Mouse (Mus musculus): ENCODE data around the gene Rnf151.
A peak's percentile ranks its signal among the peaks of the same experiment; 100 is the strongest.
"Not testable (repeated sequence)": the region's sequence is repeated elsewhere in the genome, so short reads cannot be mapped to it uniquely, and the experiment has no call there.

The Rnf151 gene

DNA sequence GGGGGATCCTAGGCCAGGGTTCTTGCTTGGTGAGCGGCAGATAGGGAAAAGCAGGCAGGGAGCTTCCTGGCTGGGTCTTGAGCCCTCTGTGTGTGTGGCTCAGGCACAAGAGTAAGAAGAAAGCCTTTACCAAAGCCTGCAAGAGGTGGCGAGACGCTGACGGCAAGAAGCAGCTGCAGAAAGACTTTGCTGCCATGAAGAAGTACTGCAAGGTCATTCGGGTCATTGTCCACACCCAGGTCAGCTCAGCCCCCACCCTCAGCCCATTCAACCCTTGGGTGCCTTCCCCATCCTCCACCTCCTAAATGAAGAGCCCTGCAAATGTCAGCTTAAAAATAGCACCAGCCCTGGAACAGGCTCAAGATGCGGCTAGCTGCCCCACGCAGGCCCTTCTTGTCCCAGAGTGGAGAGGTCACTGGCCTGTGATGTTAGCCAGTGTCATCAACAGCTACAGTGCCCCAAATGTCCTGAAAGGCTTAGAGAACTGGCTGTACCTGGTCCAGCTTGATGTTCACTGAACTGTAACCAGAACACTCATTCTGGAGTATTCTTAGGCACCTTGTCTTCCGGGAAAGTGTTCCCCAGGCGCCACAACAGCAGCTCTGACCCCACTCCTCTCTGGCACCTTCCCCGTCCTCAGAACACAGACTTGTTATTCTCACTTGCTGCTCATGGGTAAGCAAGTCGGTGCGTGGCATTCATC, 14.5 kb upstream of the Rnf151 start:
- no peak for DNase-seq (ENCODE audit: low spot score in 2 of 2)

- no peak for DNase-seq (ENCODE audit: low spot score in 2 of 2)
These were observed 12.9 kb upstream of the Rnf151 start for GRCm38 (mm10) chr17:24730787-24731186.

DNA sequence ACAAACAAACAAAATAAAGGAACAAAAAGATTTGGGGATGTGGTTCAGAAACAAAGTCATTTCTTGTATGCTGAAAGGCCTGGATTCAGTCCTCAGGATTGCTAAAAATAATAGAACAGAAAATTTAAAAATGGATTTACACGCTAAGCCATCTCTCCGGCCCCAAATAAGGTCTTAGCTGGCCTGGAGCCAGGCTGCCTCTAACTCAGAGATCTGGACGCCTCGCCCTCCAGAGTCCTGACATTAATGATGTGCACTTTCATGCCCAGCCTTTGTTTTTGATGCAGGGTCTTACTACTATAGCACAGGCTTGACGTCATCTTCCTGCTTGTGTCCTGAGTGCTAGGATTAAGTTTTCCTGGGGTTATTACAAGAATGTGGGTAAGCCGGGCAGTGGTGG, 11.2 kb upstream of the Rnf151 start:
- no peak for DNase-seq (ENCODE audit: low spot score in 2 of 2)

DNA sequence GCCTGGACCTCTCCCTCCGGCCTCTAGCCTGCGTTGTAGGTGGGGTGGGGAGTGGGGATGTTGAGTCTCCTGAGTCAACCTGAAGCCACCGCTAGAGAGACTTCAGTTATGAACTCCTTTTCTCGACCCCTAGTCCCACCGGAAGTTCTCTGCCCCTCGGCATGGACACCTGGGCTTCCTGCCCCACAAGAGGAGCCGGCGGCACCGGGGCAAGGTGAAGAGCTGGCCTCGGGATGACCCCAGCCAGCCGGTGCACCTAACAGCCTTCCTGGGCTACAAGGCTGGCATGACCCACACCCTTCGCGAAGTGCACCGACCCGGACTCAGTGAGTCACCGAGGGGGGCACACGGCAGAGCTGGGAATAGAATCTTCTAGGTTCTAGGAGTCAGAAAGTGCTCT, 10.3 kb upstream of the Rnf151 start:
- no peak for DNase-seq (ENCODE audit: low spot score in 2 of 2)

DNA sequence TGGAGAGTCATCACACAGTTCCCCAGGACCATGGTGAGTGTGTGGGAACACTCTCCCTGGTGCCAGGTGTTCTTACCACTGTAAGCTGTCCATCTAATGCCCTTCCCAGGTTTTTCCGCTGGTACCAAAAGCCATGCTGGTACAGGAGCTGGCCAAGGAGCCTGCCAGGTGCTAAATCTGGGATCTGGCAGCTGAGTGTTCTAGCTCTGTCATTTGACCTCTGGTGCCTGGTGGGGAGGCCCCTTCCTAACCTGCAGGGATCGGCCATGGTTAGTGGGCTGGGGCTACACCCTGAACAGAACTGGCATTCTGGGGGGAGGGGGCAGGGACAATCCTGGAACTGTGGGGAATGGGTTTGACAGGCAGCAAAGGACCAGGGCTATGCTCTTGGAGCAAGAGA, 9.8 kb upstream of the Rnf151 start, which contains the start of gene Rpl3l:
Gene Rpl3l, plus strand, starts transcription at position 203 of the 400 bp plus-strand sequence.
- no peak for DNase-seq (ENCODE audit: low spot score in 2 of 2)

GRCm38 (mm10) chr17:24725637-24726390, 8.0 kb upstream of the Rnf151 start:
- DNase-seq (ENCODE audit: low spot score in 2 of 2) = no peak

DNA sequence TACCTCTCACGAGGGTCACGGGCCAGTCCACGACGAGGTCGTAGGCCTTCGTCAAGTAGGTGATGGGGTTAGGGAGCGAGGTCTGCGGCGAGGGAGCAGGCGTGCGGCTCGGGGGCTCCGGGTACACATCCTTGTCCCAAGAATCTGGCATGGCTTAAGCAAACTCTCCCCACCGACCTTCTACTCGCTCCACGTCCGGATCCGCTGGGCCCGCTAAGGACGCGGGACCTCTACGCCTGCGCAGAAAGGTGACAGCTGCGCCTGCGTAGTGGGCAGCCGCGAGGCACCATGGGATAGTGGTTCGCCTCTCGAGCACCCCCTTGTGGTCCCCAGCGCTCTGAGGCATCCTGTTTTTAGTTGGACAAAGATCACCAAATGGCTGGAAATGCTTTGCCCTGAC, 6.3 kb upstream of the Rnf151 start, which contains the start of gene Ndufb10:
Gene Ndufb10, minus strand, starts transcription at position 295 of the 400 bp plus-strand sequence.
- peak; percentile 84 to 97 for DNase-seq (ENCODE audit: low spot score in 2 of 2)

GRCm38 (mm10) chr17:24723881-24724180, 6.0 kb upstream of the Rnf151 start:
- no peak for DNase-seq (ENCODE audit: low spot score in 2 of 2)

DNA sequence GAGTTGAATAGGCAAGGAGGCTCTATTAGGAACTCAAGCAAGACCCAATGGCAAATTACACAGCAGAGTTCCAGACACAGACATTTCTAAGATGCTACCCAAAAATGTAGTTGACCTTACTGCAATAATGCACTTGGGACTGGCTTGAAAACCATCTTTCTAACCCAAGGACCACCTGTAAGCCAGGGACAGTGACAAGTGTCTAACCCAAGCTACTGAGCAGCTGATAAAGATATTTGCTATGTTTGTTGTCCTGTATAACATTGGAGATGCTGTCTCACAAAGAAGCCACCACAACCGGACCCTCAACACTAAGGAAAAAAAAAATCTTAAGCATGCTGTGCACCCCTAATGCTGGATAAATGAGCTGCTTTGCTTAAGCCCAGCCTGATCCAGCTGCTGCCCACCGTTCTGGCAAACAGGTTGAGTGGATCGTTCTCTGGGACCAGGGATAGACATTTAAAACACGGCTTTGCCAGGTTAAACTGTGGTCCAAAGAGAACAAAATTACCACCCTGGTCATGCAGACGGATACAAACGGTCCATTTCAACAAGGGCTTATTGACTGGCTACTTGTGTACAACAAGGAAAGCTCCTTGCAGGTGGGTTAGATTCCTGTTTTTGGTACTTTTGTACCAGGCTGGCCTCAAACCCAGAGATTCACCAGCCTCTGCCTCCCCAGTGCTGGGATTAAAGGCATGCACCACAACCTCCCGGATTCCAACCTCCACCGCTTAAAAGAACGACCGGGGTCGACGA, 5.4 kb upstream of the Rnf151 start:
- no peak for DNase-seq (ENCODE audit: low spot score in 2 of 2)

DNA sequence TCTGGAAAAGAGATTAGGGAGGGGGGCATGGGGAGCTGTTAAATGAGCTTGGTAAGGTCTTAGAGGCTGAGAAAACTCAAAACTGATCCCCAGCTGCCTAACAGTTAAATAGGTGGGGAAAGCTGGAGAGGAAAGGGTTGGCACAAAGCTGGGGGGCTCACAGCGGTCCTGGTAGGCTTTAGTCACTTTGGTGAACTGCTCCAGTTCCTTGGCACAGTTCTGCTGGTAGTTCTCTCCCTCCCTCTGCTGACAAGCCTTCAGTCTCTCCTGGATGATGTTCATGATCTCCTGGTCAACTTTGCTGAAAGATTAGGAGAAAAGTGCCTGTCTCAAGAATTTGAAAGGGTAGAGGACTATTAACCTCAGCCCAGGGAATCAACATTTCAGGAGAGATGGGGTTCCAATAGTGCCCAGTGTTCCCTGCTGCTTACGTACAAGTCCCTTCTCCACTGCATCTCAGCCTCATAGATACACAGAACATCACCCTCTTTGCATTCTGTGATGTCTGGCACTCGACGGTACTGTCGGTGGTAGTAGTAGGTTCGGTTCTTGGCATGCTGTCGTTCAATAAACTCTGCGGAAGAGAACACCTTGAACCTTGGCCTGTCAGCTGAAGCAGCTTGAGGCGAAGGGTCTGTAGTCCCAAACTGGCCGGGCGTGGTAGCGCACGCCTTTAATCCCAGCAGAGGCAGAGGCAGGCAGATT, 4.5 kb upstream of the Rnf151 start:
- DNase-seq (ENCODE audit: low spot score in 2 of 2) = no peak

GRCm38 (mm10) chr17:24721383-24721955, 3.6 kb upstream of the Rnf151 start:
- DNase-seq (ENCODE audit: low spot score in 2 of 2) = not testable (repeated sequence)

DNA sequence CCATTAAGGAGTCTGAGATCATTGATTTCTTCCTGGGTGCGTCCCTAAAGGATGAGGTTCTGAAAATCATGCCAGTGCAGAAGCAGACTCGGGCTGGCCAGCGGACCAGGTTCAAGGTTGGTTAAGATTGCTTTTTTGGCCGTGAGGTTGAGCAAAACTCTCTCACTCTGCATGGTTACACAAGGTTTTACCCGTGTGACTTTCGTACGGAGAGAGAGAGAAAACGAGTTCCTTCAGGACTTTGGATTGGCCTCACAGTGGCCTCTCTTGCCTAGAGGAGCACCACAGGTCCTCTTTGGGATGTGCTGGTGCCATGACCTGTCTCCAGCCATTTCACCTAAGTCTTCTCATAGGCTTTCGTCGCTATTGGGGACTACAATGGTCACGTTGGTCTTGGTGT, 2.8 kb upstream of the Rnf151 start:
- DNase-seq (ENCODE audit: low spot score in 2 of 2) = not testable (repeated sequence)

DNA sequence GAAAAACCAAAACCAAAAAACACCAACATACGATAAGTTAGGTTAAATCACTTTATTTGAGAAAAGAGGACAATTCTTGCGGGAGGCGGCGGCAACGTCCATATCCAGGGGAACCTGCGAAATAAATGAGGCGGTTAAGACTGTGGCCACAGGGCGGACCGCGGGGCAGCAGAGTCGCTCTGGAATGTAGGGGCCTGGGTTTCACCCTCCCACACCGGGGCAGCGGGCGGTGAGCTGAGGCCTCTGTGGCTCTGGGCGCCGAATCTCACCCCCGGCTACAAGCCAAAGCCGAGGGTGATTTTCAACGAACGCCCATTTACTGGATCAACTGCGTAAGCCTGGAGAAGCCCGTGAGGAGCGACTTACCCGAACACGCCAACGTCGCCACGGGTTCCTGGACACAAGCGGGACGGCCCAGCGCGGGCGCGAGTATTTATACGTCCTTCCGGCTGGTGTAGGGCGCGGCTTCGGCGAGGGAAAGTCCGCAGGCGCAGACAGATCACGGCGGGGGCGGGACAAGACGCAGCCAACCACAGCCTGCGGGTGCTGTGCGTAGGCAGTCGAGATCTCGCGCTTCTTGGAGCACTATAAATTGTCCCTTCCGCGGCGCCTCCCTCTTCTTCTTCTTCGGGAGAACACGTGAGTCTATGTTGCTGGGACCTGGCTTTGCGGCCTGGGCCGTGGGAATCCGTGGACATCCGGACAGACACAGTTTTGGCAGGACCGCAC, 1.8 kb upstream of the Rnf151 start:
- peak; percentile 97 to 99 for DNase-seq (ENCODE audit: low spot score in 2 of 2)

DNA sequence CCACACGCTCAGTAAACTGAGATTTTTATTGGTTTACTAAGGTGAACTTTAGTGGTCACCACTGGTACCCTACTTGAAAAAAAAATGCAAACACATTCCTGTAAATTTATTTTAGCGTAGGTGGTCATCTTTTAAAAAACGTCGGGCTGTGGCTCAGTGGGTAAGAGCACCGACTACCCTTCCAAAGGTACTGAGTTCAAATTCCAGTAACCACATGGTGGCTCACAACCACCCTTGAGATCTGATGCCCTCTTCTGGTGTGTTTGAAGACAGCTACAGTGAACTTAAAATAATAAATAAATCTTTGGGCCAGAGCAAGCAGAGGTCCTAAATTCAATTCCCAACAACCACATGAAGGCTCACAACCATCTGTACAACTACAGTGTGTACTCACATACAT, 1.1 kb upstream of the Rnf151 start:
- not testable (repeated sequence) for DNase-seq (ENCODE audit: low spot score in 2 of 2)

GRCm38 (mm10) chr17:24716166-24716682, 1.6 kb downstream of the Rnf151 start:
- DNase-seq (ENCODE audit: low spot score in 2 of 2) = no peak

DNA sequence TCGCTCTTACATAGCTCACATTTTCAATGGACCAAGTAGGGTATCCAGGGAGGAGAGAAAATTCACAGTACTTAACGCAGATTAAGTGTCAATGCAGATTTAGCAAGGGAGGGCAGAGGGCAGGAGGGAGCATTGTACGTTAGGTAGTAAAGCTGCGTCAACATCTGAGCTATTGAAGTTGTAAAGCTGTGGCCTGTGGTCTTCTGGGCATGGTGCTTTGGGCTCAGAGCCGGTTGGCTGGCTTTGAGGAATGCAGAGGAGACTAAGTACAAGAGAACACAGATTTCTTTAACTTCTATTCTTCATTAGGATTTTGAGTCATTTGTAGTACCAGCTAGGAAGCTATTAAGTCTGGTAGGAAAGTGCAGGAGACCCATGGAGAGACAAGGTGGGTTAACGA, 2.3 kb downstream of the Rnf151 start:
- DNase-seq (ENCODE audit: low spot score in 2 of 2) = no peak

DNA sequence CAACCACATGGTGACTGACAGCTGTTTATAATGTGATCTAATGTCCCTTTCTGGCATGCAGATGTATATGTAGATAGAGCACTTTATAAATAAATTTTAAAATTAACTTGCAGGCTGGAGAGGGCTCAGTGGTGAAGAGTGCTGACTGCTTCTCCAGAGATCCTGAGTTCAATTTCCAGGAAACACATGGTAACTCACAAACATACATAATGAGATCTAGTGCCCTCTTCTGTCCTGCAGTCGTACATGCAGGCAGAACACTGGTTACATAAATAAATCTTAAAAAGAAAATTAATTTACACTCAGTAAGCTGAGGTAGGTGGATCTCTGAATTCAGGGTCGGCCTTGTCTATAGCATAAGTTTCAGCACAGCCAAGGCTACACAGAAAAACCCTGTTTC, 9.2 kb downstream of the Rnf151 start:
- no peak for DNase-seq (ENCODE audit: low spot score in 2 of 2)

DNA sequence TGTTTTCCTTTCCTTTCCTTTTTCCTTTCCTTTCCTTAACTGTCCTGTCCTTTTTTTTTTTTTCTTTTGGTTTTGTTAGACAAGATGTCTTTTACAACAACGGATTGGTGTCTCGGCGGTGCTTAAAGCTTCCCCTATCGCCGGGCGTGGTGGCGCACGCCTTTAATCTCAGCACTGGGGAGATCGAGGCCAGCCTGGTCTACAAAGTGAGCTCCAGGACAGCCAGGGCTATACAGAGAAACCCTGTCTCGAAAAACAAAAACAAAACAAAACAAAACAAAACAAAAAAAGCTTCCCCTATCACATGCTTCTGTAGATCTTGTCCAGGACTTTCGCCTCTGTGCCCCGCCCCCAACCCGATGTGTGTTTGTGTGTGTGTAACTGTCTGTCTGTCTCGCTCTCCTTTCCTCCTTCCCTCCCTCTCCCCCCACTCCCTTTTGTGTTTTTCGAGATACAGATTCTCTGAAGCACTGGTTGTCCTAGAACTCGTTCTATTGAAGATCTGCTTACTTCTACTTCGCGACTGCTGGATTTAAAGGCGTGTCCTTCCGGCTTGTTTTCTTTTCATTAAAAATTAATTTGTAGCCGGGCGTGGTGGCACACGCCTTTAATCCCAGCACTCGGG, 9.9 kb downstream of the Rnf151 start:
- no peak for DNase-seq (ENCODE audit: low spot score in 2 of 2)

- peak; percentile 71 to 95 for DNase-seq (ENCODE audit: low spot score in 2 of 2)
These were observed 10.7 kb downstream of the Rnf151 start, which contains the start of gene Tbl3 for GRCm38 (mm10) chr17:24706982-24707800. TSS of gene Tbl3 (minus strand) at chr17:24707660.

All from left cerebral cortex, adult 9 months (tissue).